Mouse (Mus musculus): ENCODE results near the gene A030003K21Rik.

- TF ChIP-seq POLR2A (IDR thresholded peaks at IDR 0.05; ENCODE audit: control insufficient read depth, extremely low read depth, insufficient read depth, low read length, poor library complexity), result no peak
- no peak for TF ChIP-seq CTCF (IDR thresholded peaks at IDR 0.05; ENCODE audit: borderline replicate concordance, control insufficient read depth, extremely low read depth, insufficient read depth, low read length, poor library complexity)
Measured at GRCm38 (mm10) chr1:82900567-82900966, 42.6 kb downstream of the A030003K21Rik start.

Data from thymus, adult 2 months (tissue).